Comparison of ENCODE assay signal across 24 mouse cellular contexts in genomic region chr1:168801046-168801445, GRCm38 (mm10).
DNase-seq lines count a peak whose midpoint lies in the region.
"Had no signal": no experiment of that assay in that cellular context is flagged by ENCODE, and none has a peak within 500 bp of the region (broad histone marks: within the 10 kb centered on the region; RNA-seq: fewer than 3 reads in every experiment).

No protein-coding gene starts in this region.

- no peaks in the 10 kb centered on the region for H3K4me1 ChIP-seq in embryonic facial prominence, embryonic 10.5 days
- H3K4me1 ChIP-seq: embryonic facial prominence, embryonic 15.5 days; heart, embryonic 15.5 days; hindbrain, embryonic 15.5 days; limb, embryonic 10.5 days; liver, embryonic 15.5 days had no signal

- H3K27ac ChIP-seq in embryonic facial prominence, embryonic 10.5 days (replicated peaks), result no peak overlapping the region
- H3K27ac ChIP-seq: embryonic facial prominence, embryonic 15.5 days; gastrocnemius, adult 2 months; heart, embryonic 15.5 days; hindbrain, embryonic 15.5 days; limb, embryonic 10.5 days; liver, embryonic 15.5 days had no signal

- H3K36me3 ChIP-seq in embryonic facial prominence, embryonic 10.5 days (replicated peaks), result no peaks in the 10 kb centered on the region
- H3K36me3 ChIP-seq: embryonic facial prominence, embryonic 15.5 days; heart, embryonic 15.5 days; hindbrain, embryonic 15.5 days; limb, embryonic 10.5 days; liver, embryonic 15.5 days had no signal

- H3K27me3 ChIP-seq in embryonic facial prominence, embryonic 10.5 days (replicated peaks; ENCODE audit: low read depth, poor library complexity, severe bottlenecking), result no peaks in the 10 kb centered on the region
- H3K27me3 ChIP-seq: embryonic facial prominence, embryonic 15.5 days; heart, embryonic 15.5 days; hindbrain, embryonic 15.5 days; liver, embryonic 15.5 days had no signal

- H3K4me3 ChIP-seq in embryonic facial prominence, embryonic 10.5 days, result no peak overlapping the region
- H3K4me3 ChIP-seq: embryonic facial prominence, embryonic 15.5 days; gastrocnemius, adult 2 months; heart, embryonic 15.5 days; hindbrain, embryonic 15.5 days; limb, embryonic 10.5 days; liver, embryonic 15.5 days had no signal

- intact Hi-C loops in left cerebral cortex, postnatal 4 days (cut with DNase I), result no loop called here

- peak; percentile 24 to 43 for DNase-seq in left cerebral cortex, adult 18-20 months (ENCODE audit: low spot score in 2 of 2)
- no peak for DNase-seq in left cerebral cortex, postnatal 4 days
- peak; percentile 6 for DNase-seq in frontal cortex, postnatal 14 days (ENCODE audit: low spot score in 2 of 2)
- peak; percentile 4 to 8 for DNase-seq in layer of hippocampus, postnatal 36 days
- DNase-seq in right cerebral cortex, postnatal 25 days, result peak; percentile 31
- no peak for DNase-seq in embryonic facial prominence, embryonic 10.5 days (ENCODE audit: low spot score)
- DNase-seq in adrenal gland, adult 8-10 months, result no peak
- no peak for DNase-seq in cerebellum, adult 11-12 months
- DNase-seq: adrenal gland, postnatal 10 days; cerebellum, adult 8-10 months; cerebellum, postnatal 36 days; gastrocnemius, adult 2 months; heart, postnatal 4 days; kidney, adult 8-10 months; kidney, postnatal 14 days; liver; lung, postnatal 4 days; midbrain, embryonic 14.5 days; thymus, postnatal 25 days had no signal

- H3K9me3 ChIP-seq in embryonic facial prominence, embryonic 10.5 days, result no peaks in the 10 kb centered on the region
- H3K9me3 ChIP-seq: embryonic facial prominence, embryonic 15.5 days; heart, embryonic 15.5 days; hindbrain, embryonic 15.5 days; limb, embryonic 10.5 days; liver, embryonic 15.5 days had no signal

- 78% methylated on average over 1 of the region's 1 CpGs for WGBS in embryonic facial prominence, embryonic 10.5 days

Comparison
In these comparisons a context has a peak if more than half of its experiments do, and no peak if none do; other contexts are left out.
1. DNase-seq: peak in left cerebral cortex, adult 18-20 months (2 of 2), frontal cortex, postnatal 14 days (2 of 2), layer of hippocampus, postnatal 36 days (2 of 2) and right cerebral cortex, postnatal 25 days (single experiment); none in left cerebral cortex, postnatal 4 days (single experiment), embryonic facial prominence, embryonic 10.5 days (single experiment), adrenal gland, adult 8-10 months (single experiment) and cerebellum, adult 11-12 months (single experiment).